In the genomic region with DNA sequence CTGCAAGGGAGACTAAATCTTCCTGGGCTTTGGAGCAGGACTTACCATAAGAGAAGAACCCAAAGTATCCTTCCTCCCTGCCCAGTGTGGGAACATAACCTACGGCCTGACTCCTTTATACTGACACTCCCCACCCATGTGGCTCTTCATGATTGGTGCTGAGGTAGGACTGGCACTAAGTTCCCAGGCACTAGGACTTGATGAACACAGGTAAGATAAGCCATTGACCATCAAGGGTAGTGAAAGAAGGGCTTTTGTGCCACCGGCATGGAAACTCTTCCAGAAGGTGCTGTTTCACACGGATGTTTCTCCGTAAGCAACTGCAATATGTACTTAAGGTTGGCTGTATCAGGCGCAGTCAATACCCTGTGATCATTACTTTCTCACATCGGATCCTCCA, we compare ENCODE assay signal across 44 mouse cellular contexts. TPM values are rescaled to one million over a fixed set of nuclear protein-coding genes. Genes with fewer than 3 reads are reported as not detected.
"Had no signal": no experiment of that assay in that cellular context is flagged by ENCODE, and none has a peak within 500 bp of the region (broad histone marks: within the 10 kb centered on the region; RNA-seq: fewer than 3 reads in every experiment).

A gene (minus strand): TSS at position 101 of the 400 bp plus-strand sequence.

- H3K27me3 ChIP-seq: heart, embryonic 12.5 days; heart, embryonic 13.5 days; heart, embryonic 15.5 days; hindbrain, embryonic 12.5 days; hindbrain, embryonic 13.5 days; hindbrain, embryonic 15.5 days; intestine, embryonic 15.5 days; kidney, embryonic 15.5 days had no signal

- H3K4me1 ChIP-seq: heart, embryonic 10.5 days; heart, embryonic 12.5 days; heart, embryonic 13.5 days; heart, embryonic 15.5 days; hindbrain, embryonic 12.5 days; hindbrain, embryonic 13.5 days; hindbrain, embryonic 15.5 days; intestine, embryonic 15.5 days; kidney, embryonic 15.5 days had no signal

- H3K4me3 ChIP-seq: heart, adult 2 months; heart, embryonic 10.5 days; heart, embryonic 12.5 days; heart, embryonic 13.5 days; heart, embryonic 15.5 days; hindbrain, embryonic 10.5 days; hindbrain, embryonic 12.5 days; hindbrain, embryonic 13.5 days; hindbrain, embryonic 15.5 days; intestine, embryonic 15.5 days; kidney, embryonic 15.5 days; layer of hippocampus, adult 2 months had no signal

- H3K36me3 ChIP-seq: heart, embryonic 10.5 days; heart, embryonic 12.5 days; heart, embryonic 13.5 days; heart, embryonic 15.5 days; hindbrain, embryonic 10.5 days; hindbrain, embryonic 12.5 days; hindbrain, embryonic 13.5 days; hindbrain, embryonic 15.5 days; intestine, embryonic 15.5 days; kidney, embryonic 15.5 days had no signal

- DNase-seq: heart, adult 2 months; heart, postnatal 10 days; heart, postnatal 14 days; heart, postnatal 36 days; kidney, adult 11 months; kidney, adult 18-20 months; kidney, adult 2 months; kidney, adult 8-10 months; kidney, adult 9 months; kidney, postnatal 10 days; kidney, postnatal 14 days; kidney, postnatal 25 days; kidney, postnatal 36 days; kidney, postnatal 4 days; layer of hippocampus, adult 9-11 months; layer of hippocampus, postnatal 36 days had no signal

- H3K27ac ChIP-seq: heart, adult 2 months; heart, embryonic 10.5 days; heart, embryonic 13.5 days; heart, embryonic 15.5 days; hindbrain, embryonic 10.5 days; hindbrain, embryonic 12.5 days; hindbrain, embryonic 13.5 days; hindbrain, embryonic 14.5 days; hindbrain, embryonic 15.5 days; hindbrain, postnatal 0 days; intestine, embryonic 15.5 days; kidney, embryonic 15.5 days; kidney, postnatal 0 days; layer of hippocampus, adult 2 months had no signal

RNA-seq across cellular contexts. Expression of the gene that starts here (rescaled TPM):
- total RNA-seq: heart, adult 2 months; heart, adult 8-10 months; heart, postnatal 14 days; heart, postnatal 25 days; heart, postnatal 36 days; hematopoietic stem cell, adult 5-6 weeks; hindbrain, postnatal 0 days; layer of hippocampus, adult 18-20 months; layer of hippocampus, adult 2 months; layer of hippocampus, postnatal 10 days; layer of hippocampus, postnatal 25 days; layer of hippocampus, postnatal 36 days had no signal
- polyA plus RNA-seq: heart, embryonic 10.5 days; heart, embryonic 11.5 days; heart, embryonic 12.5 days; heart, embryonic 13.5 days; heart, embryonic 14.5 days; heart, embryonic 15.5 days; heart, embryonic 16.5 days; heart, postnatal 0 days; hindbrain, embryonic 10.5 days; hindbrain, embryonic 11.5 days; hindbrain, embryonic 12.5 days; hindbrain, embryonic 13.5 days; hindbrain, embryonic 14.5 days; hindbrain, embryonic 15.5 days; hindbrain, embryonic 16.5 days; hindbrain, postnatal 0 days; intestine, embryonic 14.5 days; kidney, embryonic 14.5 days had no signal
